Mouse (Mus musculus) splenic B cell, adult 2 months (primary cell): ENCODE results near the gene Fgd3.

Source experiments
- DNase-seq: peaks from one replicate; pipeline ENCODE4 v3.0.0-alpha.2; 2011; ENCODE audit warnings: low read depth, low spot score
- H3K27me3 ChIP-seq: 2 replicates; pipeline ENCODE4 v1.6.1; 2012; ENCODE audit warnings: mild to moderate bottlenecking, low read length, moderate library complexity, mixed read lengths; ENCODE audit not compliant: control insufficient read depth, poor library complexity, insufficient read depth, severe bottlenecking
- H3K36me3 ChIP-seq: 2 replicates; pipeline ENCODE4 v1.6.1; 2012; ENCODE audit warnings: mild to moderate bottlenecking, low read length, moderate library complexity, mixed read lengths; ENCODE audit not compliant: control insufficient read depth, poor library complexity, insufficient read depth, severe bottlenecking

The Fgd3 gene

DNA sequence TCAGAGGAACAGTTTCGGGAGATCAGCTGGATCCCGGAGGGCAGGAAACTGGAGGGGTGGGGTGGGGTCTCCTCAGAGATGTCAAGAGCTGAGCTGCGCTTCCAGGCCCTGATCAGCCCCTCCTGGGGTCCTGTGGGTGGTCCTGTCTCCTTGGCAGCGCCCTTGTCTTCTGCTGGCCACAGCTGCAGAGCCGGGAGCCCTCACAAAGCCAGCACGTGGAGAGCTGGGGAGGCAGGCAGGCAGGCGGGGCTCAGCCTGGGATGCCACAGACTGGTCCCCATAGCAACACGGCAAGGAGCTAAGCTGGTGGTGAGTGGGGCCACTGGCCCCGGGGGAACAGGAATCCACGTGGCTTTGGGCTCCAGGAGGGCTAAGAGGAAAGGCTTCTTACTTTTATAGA is at the start of gene Fgd3:
TSS of gene Fgd3 (minus strand) at position 272 of the 400 bp plus-strand sequence.
- no peaks in the 10 kb centered on the region for H3K27me3 ChIP-seq
- no peak for DNase-seq
- H3K36me3 ChIP-seq, result no peaks in the 10 kb centered on the region

DNA sequence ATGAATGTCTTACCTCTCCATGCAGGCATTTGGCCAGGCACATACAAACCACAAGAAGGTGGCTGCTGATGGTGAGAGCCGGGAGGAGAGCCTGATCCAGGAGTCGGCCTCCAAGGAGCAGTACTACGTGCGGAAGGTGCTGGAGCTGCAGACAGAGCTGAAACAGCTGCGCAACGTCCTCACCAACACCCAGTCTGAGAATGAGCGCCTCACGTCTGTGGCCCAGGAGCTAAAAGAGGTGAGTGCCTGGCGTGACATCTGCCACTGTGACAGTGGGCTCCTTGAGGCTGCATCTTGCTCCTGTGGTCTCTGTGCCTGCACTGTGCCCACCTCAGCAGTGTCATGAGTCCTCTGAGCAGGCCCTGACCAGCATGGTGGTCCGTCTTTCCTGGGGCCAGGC is 49.3 kb upstream of the Fgd3 start:
- H3K36me3 ChIP-seq, result no peaks in the 10 kb centered on the region
- H3K27me3 ChIP-seq, result no peaks in the 10 kb centered on the region
- no peak for DNase-seq

DNA sequence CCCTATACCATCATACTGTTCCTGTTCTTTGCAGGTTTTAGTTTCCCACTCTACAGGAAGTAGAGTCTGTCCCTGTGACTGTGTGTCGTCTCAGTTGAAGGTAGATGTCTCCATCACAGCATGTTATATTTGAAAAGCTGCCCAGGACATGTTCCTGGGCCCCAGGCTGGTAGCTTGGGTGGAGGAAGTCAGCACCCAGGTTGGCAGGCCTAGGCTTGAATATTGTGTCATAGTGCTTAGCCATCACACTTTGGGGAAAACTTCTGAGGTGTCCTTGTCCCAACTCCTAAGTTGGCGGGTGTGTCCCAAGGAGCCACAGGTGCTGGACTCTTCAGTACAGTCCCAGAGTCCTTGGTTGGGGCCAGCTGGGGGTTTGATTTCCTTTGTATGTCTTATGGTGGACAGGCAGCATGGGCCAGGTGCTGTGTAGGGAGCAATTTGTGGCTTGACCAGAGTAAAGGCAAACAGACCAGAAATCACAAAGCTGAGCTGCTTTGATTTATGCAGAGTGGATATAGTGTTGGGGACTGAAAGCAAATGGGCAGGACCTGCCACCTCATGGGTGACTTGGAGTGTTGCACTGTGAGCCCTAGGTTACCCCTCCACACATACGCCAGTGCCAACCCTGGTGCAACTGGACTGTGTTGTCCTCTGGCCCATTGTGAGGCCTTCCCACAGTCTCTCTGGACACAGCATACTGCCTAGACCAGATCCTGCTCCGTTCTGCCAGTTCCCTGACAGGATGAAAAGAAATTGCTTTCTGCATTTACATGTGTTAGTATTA is 47.7 kb upstream of the Fgd3 start:
- H3K27me3 ChIP-seq, result no peaks in the 10 kb centered on the region
- no peak for DNase-seq
- H3K36me3 ChIP-seq, result no peaks in the 10 kb centered on the region

DNA sequence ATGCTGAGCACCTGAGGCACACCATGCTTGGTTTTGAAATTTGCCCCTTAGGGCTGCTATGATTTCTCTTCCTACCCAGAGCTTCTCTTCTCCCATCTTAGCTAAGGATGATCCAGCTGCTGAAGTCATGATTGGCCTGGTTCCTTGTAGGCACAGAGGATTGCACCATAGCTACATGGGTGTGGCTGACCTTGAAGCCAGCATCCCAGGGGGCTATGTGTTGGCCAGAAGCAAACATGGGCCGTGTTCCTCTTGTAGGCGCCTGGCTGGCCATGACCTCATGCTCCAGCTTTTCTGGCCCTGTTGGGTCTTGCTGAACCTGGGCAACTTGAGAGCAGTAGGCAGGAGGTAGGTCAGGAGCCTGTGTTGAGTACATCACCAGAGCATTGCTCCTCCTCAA is 44.6 kb upstream of the Fgd3 start:
- H3K27me3 ChIP-seq, result no peaks in the 10 kb centered on the region
- DNase-seq, result no peak
- no peaks in the 10 kb centered on the region for H3K36me3 ChIP-seq

DNA sequence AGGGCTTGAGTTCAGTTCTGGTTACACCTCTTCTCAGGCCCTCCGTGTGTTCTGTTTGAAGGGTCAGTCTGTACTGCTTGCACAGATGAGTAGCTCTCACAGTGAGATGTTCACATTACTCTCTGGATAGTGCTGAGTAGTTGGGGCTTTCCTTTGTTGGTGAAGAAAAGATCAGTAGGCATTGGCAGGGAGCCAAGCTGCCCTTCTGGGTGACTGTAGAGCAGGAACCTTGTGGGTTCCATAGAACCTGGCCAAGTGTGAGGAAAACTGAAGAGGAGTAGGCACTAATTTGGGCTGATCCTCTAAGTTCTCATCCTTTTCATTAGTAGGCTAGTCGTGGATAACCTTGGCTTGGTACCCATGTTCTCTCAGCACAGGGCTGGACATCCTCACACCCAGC is 42.7 kb upstream of the Fgd3 start:
- H3K27me3 ChIP-seq, result no peaks in the 10 kb centered on the region
- DNase-seq, result no peak
- H3K36me3 ChIP-seq, result no peaks in the 10 kb centered on the region

DNA sequence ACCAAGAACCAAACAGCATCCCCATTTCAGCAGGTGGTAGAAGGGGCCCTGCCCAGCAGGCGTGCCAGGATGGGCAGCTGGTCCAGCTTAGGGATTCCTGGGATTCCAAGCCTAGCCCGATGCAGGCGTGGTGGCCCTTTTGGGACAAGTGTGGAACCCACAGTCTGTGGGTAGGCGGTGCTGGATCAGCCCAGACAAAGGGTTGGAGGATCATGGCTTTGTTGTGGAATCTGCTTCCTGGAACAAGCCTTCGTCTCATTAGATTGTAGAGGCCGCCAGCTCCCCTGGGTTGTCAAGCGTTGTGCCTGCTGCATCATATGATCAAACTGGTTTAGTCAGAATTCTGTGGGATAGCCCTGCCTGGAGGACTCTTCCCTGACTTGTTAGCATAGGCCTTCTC is 42.3 kb upstream of the Fgd3 start:
- DNase-seq, result no peak
- Histone ChIP-seq H3K27me3 (no peaks in the 10 kb centered on the region), H3K36me3 (no peaks in the 10 kb centered on the region)

DNA sequence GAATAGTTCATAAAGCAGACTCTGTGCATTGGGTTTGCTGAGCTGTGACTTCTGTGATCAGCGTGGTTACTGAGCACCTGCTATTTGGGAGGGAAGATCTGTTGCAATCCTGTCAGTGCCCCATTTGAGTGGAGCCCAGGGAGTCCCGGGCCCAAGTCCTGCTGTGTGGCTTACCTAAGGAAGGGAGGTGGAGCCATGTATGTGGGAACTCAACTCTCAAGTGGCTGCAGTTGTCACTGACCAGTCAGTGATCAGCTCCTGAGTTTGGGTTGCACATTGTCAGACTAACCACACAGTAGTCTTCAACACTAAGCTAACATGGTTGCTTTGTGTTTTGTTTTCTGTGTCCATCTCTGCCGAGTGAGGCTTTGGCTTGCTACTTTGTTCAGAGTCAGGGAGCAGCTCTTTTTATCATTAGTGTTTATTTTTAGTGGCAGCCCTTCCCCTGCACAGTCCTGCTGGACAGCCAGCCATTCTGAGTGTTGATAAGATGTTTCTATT is 40.8 kb upstream of the Fgd3 start:
- Histone ChIP-seq H3K36me3 (no peaks in the 10 kb centered on the region), H3K27me3 (no peaks in the 10 kb centered on the region)
- DNase-seq, result no peak

DNA sequence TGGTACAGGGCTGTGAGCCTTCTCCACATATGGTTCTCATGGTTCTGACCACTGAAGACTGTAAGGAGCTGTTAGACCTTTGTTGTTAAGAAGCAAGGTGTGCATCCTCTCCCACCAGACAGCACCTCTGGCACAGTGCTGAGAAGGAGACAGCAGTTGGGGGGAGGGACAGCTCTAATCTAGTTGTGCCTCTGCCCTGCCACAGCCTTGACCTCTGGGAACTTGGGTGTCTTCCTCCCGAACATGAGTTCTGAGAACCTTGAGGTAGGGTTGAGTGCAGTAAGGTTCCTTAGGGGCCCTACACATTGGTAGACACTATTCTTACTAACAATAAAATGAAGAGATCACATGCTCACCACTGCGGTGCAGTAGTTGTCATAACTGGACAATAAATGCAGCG is 38.1 kb upstream of the Fgd3 start:
- Histone ChIP-seq H3K36me3 (no peaks in the 10 kb centered on the region), H3K27me3 (no peaks in the 10 kb centered on the region)
- no peak for DNase-seq

DNA sequence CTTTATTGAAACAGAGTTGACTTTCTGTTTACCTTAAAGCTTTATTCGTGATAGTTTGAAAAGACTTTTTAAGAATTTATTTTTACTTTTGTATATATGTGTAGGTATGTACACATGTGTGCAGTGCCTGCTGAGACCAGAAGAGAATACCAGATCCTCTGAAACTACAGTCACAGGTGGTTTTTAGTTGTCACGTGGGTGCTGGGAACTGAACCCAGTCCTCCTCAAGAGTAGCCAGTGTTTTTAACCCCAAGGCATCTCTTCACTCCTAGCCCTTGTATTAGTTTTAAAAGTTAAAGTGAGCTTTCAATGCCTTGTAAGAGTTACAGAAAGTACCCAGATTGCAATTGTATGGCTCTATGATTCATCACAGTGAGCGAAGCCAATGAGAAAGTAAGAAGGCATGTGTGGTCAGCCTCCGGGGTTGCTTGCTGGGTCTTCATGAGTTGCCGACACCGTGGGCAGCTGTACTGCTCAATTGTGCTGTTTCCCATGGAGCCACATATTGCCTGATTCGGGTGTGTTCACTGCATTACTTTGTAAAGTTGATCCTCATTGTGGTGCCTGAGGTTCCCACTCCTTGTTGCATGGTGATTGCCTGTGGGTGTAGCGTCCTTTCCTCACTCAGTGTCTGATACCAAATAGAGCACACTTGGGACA is 37.4 kb upstream of the Fgd3 start:
- no peaks in the 10 kb centered on the region for H3K27me3 ChIP-seq
- no peaks in the 10 kb centered on the region for H3K36me3 ChIP-seq
- DNase-seq, result no peak

DNA sequence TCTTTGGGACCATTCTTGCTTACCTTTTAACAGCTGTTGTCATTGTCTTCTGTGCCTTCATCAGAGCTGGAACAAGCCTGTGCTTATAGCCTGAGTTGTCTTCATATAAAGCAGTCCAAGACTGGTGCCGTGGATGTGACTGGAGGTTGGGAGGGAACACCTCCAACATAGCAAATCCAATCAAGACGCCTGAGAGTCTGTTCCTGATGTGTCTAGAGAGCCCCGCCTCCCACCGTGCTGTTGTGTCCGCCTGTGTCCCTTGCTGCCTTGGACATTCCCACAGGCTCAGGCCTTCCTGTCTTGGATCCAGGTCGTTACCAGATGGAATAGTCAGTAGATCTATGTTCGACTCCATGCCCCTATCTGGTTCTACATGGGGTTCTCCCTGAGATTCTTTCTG is 36.0 kb upstream of the Fgd3 start:
- H3K27me3 ChIP-seq, result no peaks in the 10 kb centered on the region
- DNase-seq, result no peak
- no peaks in the 10 kb centered on the region for H3K36me3 ChIP-seq

DNA sequence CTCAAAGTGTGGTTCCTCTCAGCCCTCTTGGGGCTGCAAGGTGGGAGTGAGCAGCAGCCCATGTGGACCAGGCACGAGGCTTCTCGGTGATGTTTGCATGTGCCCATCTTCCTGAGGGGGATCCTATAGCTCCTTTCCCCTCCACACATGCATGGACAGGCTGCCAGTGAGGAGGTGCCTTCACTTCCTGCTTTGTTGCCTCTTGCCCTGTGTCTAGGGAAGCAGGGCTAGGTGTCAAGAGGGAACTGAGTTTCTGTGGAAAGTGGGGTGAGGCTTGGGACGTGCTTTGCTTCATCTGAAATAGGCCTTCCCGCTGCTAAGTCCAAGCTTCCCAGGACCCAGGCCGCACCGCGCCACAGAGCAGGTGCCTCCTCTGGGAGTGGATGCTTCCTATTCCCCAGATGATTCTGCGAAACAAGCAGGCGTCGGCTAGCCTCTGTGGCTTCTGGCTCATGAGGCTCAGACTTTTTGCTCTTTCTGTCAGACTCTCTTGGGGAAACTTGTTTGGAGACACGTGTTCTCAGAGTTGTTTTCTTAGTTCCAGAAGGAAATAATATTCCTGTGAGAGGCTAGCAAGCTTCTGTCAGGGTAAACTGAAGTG is 35.5 kb upstream of the Fgd3 start:
- DNase-seq, result no peak
- no peaks in the 10 kb centered on the region for H3K27me3 ChIP-seq
- no peaks in the 10 kb centered on the region for H3K36me3 ChIP-seq

DNA sequence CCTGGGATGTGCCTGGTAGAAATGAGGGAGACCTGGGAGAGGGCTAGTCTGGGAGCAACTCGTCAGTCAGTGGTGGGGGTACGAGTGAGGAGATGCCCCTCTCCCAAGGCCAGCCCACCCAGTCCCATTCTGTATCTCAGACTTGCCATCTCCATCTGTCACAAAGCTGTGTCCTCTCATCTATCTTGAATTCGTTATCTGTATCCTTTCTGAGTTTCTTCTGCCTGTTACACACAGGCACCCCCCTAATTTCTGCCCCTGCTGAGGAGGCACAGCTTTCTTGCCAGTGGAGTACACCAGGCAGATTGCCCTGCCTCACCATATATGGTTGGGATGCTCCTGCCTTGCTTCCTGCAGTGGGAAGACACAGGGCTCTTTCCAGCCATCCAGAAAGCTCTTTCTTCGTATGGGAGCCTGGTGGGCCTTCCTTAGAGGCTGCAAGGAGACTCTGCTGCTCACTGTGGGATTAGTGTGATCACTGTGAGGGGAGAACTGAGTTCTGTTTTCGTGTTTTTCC is 33.9 kb upstream of the Fgd3 start:
- Histone ChIP-seq H3K27me3 (no peaks in the 10 kb centered on the region), H3K36me3 (no peaks in the 10 kb centered on the region)
- no peak for DNase-seq

DNA sequence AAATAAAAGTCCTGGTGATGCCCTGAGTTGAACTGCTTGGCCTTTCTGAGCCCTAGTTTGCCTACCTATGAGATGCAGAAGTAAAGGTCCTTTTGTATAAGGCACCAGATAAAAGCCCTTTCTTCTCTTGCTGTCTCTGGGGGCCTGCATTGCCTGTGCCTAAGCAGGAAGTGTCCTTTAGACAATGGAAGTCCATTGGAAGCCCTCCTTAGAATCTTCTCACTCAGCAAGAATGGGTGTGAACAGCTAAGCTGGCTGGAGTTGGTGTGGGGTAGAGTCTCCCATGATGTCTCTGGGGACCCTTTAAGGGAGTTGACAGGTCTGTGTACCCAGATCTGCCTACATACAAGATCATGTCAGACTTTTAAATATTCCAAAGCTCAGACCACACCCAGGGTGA is 33.3 kb upstream of the Fgd3 start:
- no peaks in the 10 kb centered on the region for H3K36me3 ChIP-seq
- H3K27me3 ChIP-seq, result no peaks in the 10 kb centered on the region
- no peak for DNase-seq

DNA sequence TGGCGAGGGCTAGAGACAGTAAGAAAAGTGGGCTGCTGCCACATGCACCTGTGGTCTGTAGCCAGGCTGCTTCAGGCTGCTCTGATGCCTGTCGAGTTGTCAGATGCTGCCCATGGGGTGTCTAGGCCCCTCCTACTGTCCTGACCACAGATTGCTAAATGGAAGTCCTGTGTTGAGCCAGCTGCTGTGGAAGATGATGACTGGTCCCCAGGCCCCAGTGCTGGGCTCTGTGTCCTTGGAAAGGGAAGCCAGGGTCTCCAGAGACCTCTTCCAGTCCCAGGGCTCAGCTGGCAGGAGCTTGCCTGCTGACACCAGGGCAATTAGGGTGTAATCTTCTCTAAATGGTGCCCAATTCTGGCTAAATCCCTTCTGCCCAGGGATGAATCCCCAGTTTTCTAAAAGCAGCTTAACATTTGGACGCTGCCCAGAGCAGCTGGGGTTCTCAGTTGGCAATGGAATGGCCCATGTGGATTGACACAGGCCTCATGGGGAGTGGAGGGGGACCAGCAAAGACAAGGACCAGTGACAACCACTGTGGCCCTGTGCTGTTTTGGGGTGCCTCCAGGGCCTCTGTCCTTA is 32.6 kb upstream of the Fgd3 start:
- no peak for DNase-seq
- Histone ChIP-seq H3K36me3 (no peaks in the 10 kb centered on the region), H3K27me3 (no peaks in the 10 kb centered on the region)
